Mouse (Mus musculus) liver, postnatal 0 days (tissue): Measurements from ENCODE around the gene Trim9. TPM values are rescaled to one million over a fixed set of nuclear protein-coding genes. Genes with fewer than 3 reads are reported as not detected.

Experiments
- ATAC-seq: fragments of 200-750 bp; cut with Nextera tagmentation; 2 replicates; pipeline ENCODE4 v1.8.0; 2017; ENCODE audit warnings: mild to moderate bottlenecking, moderate library complexity
- DNase-seq: peaks from one replicate; pipeline ENCODE4 v3.0.0-alpha.2; 2016
- H3K27ac ChIP-seq: fragments of 300-500 bp; sonication (generic); 2 replicates; pipeline ENCODE4 v1.5.1; 2014; ENCODE audit warnings: antibody characterized with exemption, moderate library complexity, mild to moderate bottlenecking, low read depth
- H3K27me3 ChIP-seq: fragments of 300-500 bp; sonication (generic); 2 replicates; pipeline ENCODE4 v1.6.1; 2014; ENCODE audit warnings: low read length, control low read depth, mixed read lengths; ENCODE audit not compliant: insufficient read depth
- H3K36me3 ChIP-seq: fragments of 300-500 bp; sonication (generic); replicated peaks from 2 replicates; pipeline ENCODE4 v1.6.1; 2014; ENCODE audit warnings: mild to moderate bottlenecking, control low read depth, low read length, moderate library complexity, mixed read lengths; ENCODE audit not compliant: insufficient read depth
- H3K4me1 ChIP-seq: fragments of 300-500 bp; sonication (generic); 2 replicates; pipeline ENCODE4 v1.6.1; 2014; ENCODE audit warnings: antibody characterized with exemption, mild to moderate bottlenecking, control low read depth; ENCODE audit not compliant: insufficient read depth
- H3K4me2 ChIP-seq: fragments of 300-500 bp; sonication (generic); 2 replicates; pipeline ENCODE4 v1.6.1; 2014; ENCODE audit warnings: low read depth, mild to moderate bottlenecking, low read length, moderate library complexity, mixed read lengths
- H3K4me3 ChIP-seq: fragments of 300-500 bp; sonication (generic); 2 replicates; pipeline ENCODE4 v1.5.1; 2014; ENCODE audit warnings: low read depth, low read length
- H3K9ac ChIP-seq: fragments of 300-500 bp; sonication (generic); replicated peaks from 2 replicates; pipeline ENCODE4 v1.6.1; 2014; ENCODE audit warnings: mild to moderate bottlenecking, moderate library complexity
- H3K9me3 ChIP-seq: fragments of 300-500 bp; sonication (generic); 2 replicates; pipeline ENCODE4 v1.6.1; 2016; ENCODE audit warnings: mild to moderate bottlenecking, control low read depth, low read length, mixed read lengths
- CTCF ChIP-seq: sonication (generic); IDR thresholded peaks from 2 replicates; pipeline ENCODE4 v1.5.1; 2016; ENCODE audit warnings: antibody characterized with exemption, low read depth
- EP300 ChIP-seq: IDR thresholded peaks from 2 replicates; pipeline ENCODE4 v1.6.1; 2016; ENCODE audit warnings: antibody characterized with exemption, low read depth, mild to moderate bottlenecking
- WGBS: fragments of 180-500 bp; shearing (Covaris S2); extraction: QIAGEN DNeasy Blood & Tissue Kit; methylation state at CpG from one replicate; pipeline ENCODE4 v1.1.7; 2014; ENCODE audit not compliant: insufficient replicate concordance; 5-methylcytosine and 5-hydroxymethylcytosine counted together
- polyA plus RNA-seq: library from polyadenylated mRNA; unstranded; fragments of >200 nt; fragmentation: Nextera tagmentation; extraction: Ambion mirVana; gene quantifications from 2 replicates; pipeline ENCODE4 v1.2.1, GENCODE M21; 2015

Trim9 gene
- polyA plus RNA-seq, 1 experiment from 2014 or later, result 0.02 TPM

- no peak overlapping the region for H3K27ac ChIP-seq
- WGBS, result 77% methylated on average over 6 of the region's 6 CpGs
- no peak overlapping the region for H3K9ac ChIP-seq
- H3K27me3 ChIP-seq, result no peaks in the 10 kb centered on the region
- H3K9me3 ChIP-seq, result no peaks in the 10 kb centered on the region
- no peak for DNase-seq
- no peak overlapping the region for H3K4me2 ChIP-seq
- no peaks in the 10 kb centered on the region for H3K36me3 ChIP-seq
- no peak overlapping the region for H3K4me3 ChIP-seq
- no peak for ATAC-seq
- TF ChIP-seq EP300 (no peak), CTCF (no peak)
- H3K4me1 ChIP-seq, result no peaks in the 10 kb centered on the region
Observed at GRCm38 (mm10) chr12:70333253-70333805, 14.1 kb downstream of the Trim9 start.

- Histone ChIP-seq H3K4me3 (no peak overlapping the region), H3K9ac (no peak overlapping the region), H3K4me1 (no peaks in the 10 kb centered on the region), H3K4me2 (no peak overlapping the region), H3K27ac (no peak overlapping the region), H3K9me3 (no peaks in the 10 kb centered on the region), H3K36me3 (no peaks in the 10 kb centered on the region), H3K27me3 (no peaks in the 10 kb centered on the region)
- DNase-seq (no peak), ATAC-seq (no peak)
- WGBS, result 70% methylated on average over 3 of the region's 3 CpGs
- TF ChIP-seq EP300 (no peak), CTCF (no peak)
Observed at GRCm38 (mm10) chr12:70329059-70329458, 18.4 kb downstream of the Trim9 start.

GRCm38 (mm10) chr12:70326956-70327355, 20.5 kb downstream of the Trim9 start:
- ATAC-seq (no peak), DNase-seq (no peak)
- Histone ChIP-seq H3K4me3 (no peak overlapping the region), H3K27ac (no peak overlapping the region), H3K36me3 (no peaks in the 10 kb centered on the region), H3K27me3 (no peaks in the 10 kb centered on the region), H3K4me2 (no peak overlapping the region), H3K9me3 (no peaks in the 10 kb centered on the region), H3K4me1 (no peaks in the 10 kb centered on the region), H3K9ac (no peak overlapping the region)
- TF ChIP-seq CTCF (no peak), EP300 (no peak)
- WGBS, result 62% methylated on average over 1 of the region's 1 CpGs

- H3K9me3 ChIP-seq, result no peaks in the 10 kb centered on the region
- 52% methylated on average over 2 of the region's 2 CpGs for WGBS
- no peak overlapping the region for H3K9ac ChIP-seq
- no peaks in the 10 kb centered on the region for H3K4me1 ChIP-seq
- no peak overlapping the region for H3K27ac ChIP-seq
- H3K36me3 ChIP-seq, result no peaks in the 10 kb centered on the region
- no peak overlapping the region for H3K4me2 ChIP-seq
- H3K4me3 ChIP-seq, result no peak overlapping the region
- H3K27me3 ChIP-seq, result no peaks in the 10 kb centered on the region
- no peak for TF ChIP-seq EP300
- TF ChIP-seq CTCF, result no peak
- ATAC-seq (no peak), DNase-seq (no peak)
Observed at GRCm38 (mm10) chr12:70326393-70326792, 21.0 kb downstream of the Trim9 start.

- Histone ChIP-seq H3K4me2 (no peak overlapping the region), H3K27ac (no peak overlapping the region), H3K4me1 (no peaks in the 10 kb centered on the region), H3K27me3 (no peaks in the 10 kb centered on the region), H3K4me3 (no peak overlapping the region), H3K9ac (no peak overlapping the region), H3K36me3 (no peaks in the 10 kb centered on the region), H3K9me3 (no peaks in the 10 kb centered on the region)
- TF ChIP-seq CTCF, result no peak
- TF ChIP-seq EP300, result no peak
- ATAC-seq (no peak), DNase-seq (no peak)
- WGBS, result 78% methylated on average over 7 of the region's 7 CpGs
Observed at GRCm38 (mm10) chr12:70325826-70326225, 21.6 kb downstream of the Trim9 start.

GRCm38 (mm10) chr12:70322790-70323189, 24.6 kb downstream of the Trim9 start:
- no peak overlapping the region for H3K9ac ChIP-seq

GRCm38 (mm10) chr12:70316147-70316546, 31.3 kb downstream of the Trim9 start:
- no peak overlapping the region for H3K4me3 ChIP-seq
- no peaks in the 10 kb centered on the region for H3K4me1 ChIP-seq
- H3K9me3 ChIP-seq, result no peaks in the 10 kb centered on the region
- 78% methylated on average over 9 of the region's 9 CpGs for WGBS
- ATAC-seq (no peak), DNase-seq (no peak)
- H3K9ac ChIP-seq, result no peak overlapping the region
- no peaks in the 10 kb centered on the region for H3K36me3 ChIP-seq
- no peaks in the 10 kb centered on the region for H3K27me3 ChIP-seq
- no peak overlapping the region for H3K27ac ChIP-seq
- TF ChIP-seq EP300, result no peak
- TF ChIP-seq CTCF, result no peak
- no peak overlapping the region for H3K4me2 ChIP-seq

More at GRCm38 (mm10) chr12:70322790-70323189, 24.6 kb downstream of the Trim9 start:
- Histone ChIP-seq H3K4me2 (no peak overlapping the region), H3K27me3 (no peaks in the 10 kb centered on the region), H3K4me1 (no peaks in the 10 kb centered on the region), H3K27ac (no peak overlapping the region), H3K4me3 (no peak overlapping the region), H3K9me3 (no peaks in the 10 kb centered on the region), H3K36me3 (no peaks in the 10 kb centered on the region)
- 49% methylated on average over 1 of the region's 1 CpGs for WGBS
- TF ChIP-seq EP300, result no peak
- TF ChIP-seq CTCF, result no peak
- DNase-seq, result no peak
- no peak for ATAC-seq
